Mouse (Mus musculus) heart, embryonic 16.5 days (tissue): ENCODE data around the gene Nup153. TPM values are rescaled to one million over a fixed set of nuclear protein-coding genes. Genes with fewer than 3 reads are reported as not detected.
A peak's percentile ranks its signal among the peaks of the same experiment; 100 is the strongest.

Experiments
- ATAC-seq: fragments of 200-750 bp; cut with Nextera tagmentation; replicated peaks from 2 replicates; pipeline ENCODE4 v1.8.0; 2017; ENCODE audit warnings: moderate number of reproducible peaks; ENCODE audit not compliant: insufficient read depth, low FRiP score; ENCODE audit errors: extremely low read depth
- H3K27ac ChIP-seq: fragments of 300-500 bp; sonication (generic); 2 replicates; pipeline ENCODE4 v1.5.1; 2014; ENCODE audit warnings: mild to moderate bottlenecking, low read length, control low read depth, moderate library complexity
- H3K27me3 ChIP-seq: fragments of 300-500 bp; sonication (generic); 2 replicates; pipeline ENCODE4 v1.6.1; 2014; ENCODE audit warnings: low read length, mixed read lengths; ENCODE audit not compliant: control insufficient read depth, insufficient read depth
- H3K36me3 ChIP-seq: fragments of 300-500 bp; sonication (generic); 2 replicates; pipeline ENCODE4 v1.6.1; 2014; ENCODE audit not compliant: control insufficient read depth, insufficient read depth
- H3K4me1 ChIP-seq: fragments of 300-500 bp; sonication (generic); 2 replicates; pipeline ENCODE4 v1.6.1; 2014; ENCODE audit warnings: low read length, mixed read lengths; ENCODE audit not compliant: control insufficient read depth, insufficient read depth
- H3K4me2 ChIP-seq: fragments of 300-500 bp; sonication (generic); 2 replicates; pipeline ENCODE4 v1.6.1; 2014; ENCODE audit warnings: low read depth, mild to moderate bottlenecking, control low read depth, low read length
- H3K4me3 ChIP-seq: fragments of 300-500 bp; sonication (generic); 2 replicates; pipeline ENCODE4 v1.5.1; 2014; ENCODE audit warnings: mild to moderate bottlenecking, control low read depth, low read length
- H3K9ac ChIP-seq: fragments of 300-500 bp; sonication (generic); 2 replicates; pipeline ENCODE4 v1.6.1; 2014; ENCODE audit warnings: low read length, control low read depth
- H3K9me3 ChIP-seq: fragments of 300-500 bp; sonication (generic); replicated peaks from 2 replicates; pipeline ENCODE4 v1.6.1; 2016; ENCODE audit warnings: low read length; ENCODE audit not compliant: control insufficient read depth
- WGBS: fragments of 180-500 bp; shearing (Covaris S2); extraction: QIAGEN DNeasy Blood & Tissue Kit; methylation state at CpG from one replicate; pipeline ENCODE4 v1.1.7; 2014; 5-methylcytosine and 5-hydroxymethylcytosine counted together
- polyA plus RNA-seq: library from polyadenylated mRNA; unstranded; fragments of >200 nt; fragmentation: Nextera tagmentation; extraction: Ambion mirVana; gene quantifications from 2 replicates; pipeline ENCODE4 v1.2.1, GENCODE M21; 2015

Gene Nup153
- polyA plus RNA-seq, 1 experiment from 2014 or later = 12.7 TPM

- Histone ChIP-seq H3K4me1 (no peaks in the 10 kb centered on the region), H3K27ac (no peak overlapping the region), H3K4me2 (no peak overlapping the region), H3K9me3 (no peaks in the 10 kb centered on the region), H3K9ac (no peak overlapping the region), H3K4me3 (no peak overlapping the region), H3K27me3 (no peaks in the 10 kb centered on the region), H3K36me3 (peaks cover 19% of the 10 kb centered on the region)
- no peak for ATAC-seq
- 88% methylated on average over 1 of the region's 1 CpGs for WGBS
Observed at GRCm38 (mm10) chr13:46695932-46696331, 31.8 kb downstream of the Nup153 start.

- Histone ChIP-seq H3K4me1 (no peaks in the 10 kb centered on the region), H3K27ac (no peak overlapping the region), H3K4me3 (no peak overlapping the region), H3K9ac (no peak overlapping the region), H3K27me3 (no peaks in the 10 kb centered on the region), H3K9me3 (no peaks in the 10 kb centered on the region), H3K36me3 (peaks cover 19% of the 10 kb centered on the region), H3K4me2 (no peak overlapping the region)
- WGBS = 76% methylated on average over 1 of the region's 1 CpGs
- ATAC-seq = no peak
Observed at GRCm38 (mm10) chr13:46695296-46695908, 32.3 kb downstream of the Nup153 start.

DNA sequence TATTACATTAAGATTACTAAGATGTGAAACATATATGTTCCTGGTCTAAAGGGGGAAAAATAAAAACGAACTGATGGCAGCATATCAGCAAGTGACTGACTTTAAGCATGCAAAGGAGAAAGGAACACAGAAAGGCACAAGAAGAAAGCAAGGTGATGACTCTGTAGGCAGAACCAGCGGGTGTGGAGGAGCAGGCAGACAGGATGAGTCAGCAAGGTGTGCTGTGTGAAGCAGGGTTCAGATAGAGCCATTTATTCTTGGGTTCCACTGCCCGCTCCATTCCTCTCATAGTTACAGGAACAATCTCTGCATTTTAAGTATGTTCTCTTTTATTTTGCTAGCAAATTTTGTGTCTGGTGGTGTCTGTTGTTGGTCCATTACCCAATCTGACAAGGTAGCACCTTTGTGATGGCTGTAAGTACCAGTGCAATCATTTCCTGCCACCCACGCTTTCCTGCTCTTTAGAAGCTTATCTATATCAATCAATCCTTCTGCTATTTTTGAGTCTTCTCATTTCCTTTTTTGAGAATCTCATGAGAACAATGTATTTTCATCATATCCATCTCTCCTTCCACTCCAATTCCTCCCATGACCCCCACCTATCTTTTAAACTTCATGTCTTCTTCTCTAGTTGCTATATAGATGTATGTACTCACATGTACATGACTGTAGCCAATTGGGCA, 37.0 kb downstream of the Nup153 start:
- Histone ChIP-seq H3K9me3 (no peaks in the 10 kb centered on the region), H3K4me3 (no peak overlapping the region), H3K9ac (no peak overlapping the region), H3K4me1 (no peaks in the 10 kb centered on the region), H3K4me2 (no peak overlapping the region), H3K36me3 (peaks cover 23% of the 10 kb centered on the region), H3K27ac (no peak overlapping the region), H3K27me3 (no peaks in the 10 kb centered on the region)
- WGBS = 80% methylated on average over 4 of the region's 4 CpGs
- ATAC-seq = no peak

DNA sequence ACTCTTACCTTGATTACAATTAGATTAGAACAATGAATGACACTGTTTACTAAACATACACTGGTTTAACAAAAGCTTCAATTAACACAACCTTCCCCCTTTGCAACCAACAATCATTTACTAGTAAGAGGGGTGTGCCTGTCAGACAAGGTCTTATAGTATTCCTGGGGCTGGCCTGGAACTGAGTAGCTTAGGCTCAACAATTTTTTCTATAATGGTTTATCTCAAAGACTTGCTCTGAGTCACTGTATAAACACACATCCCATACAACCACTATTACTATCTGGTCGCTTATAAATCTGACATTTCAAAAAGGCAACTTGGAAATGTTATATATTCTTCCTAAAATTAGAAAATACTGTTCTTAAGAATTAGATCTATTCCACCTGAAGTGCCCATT, 44.4 kb downstream of the Nup153 start:
- 87% methylated on average over 1 of the region's 1 CpGs for WGBS
- Histone ChIP-seq H3K36me3 (peaks cover 41% of the 10 kb centered on the region), H3K27ac (no peak overlapping the region), H3K4me3 (no peak overlapping the region), H3K4me2 (no peak overlapping the region), H3K9ac (no peak overlapping the region), H3K9me3 (no peaks in the 10 kb centered on the region), H3K27me3 (no peaks in the 10 kb centered on the region), H3K4me1 (no peaks in the 10 kb centered on the region; the same call in 1 of the 2 replicates)
- ATAC-seq = no peak

DNA sequence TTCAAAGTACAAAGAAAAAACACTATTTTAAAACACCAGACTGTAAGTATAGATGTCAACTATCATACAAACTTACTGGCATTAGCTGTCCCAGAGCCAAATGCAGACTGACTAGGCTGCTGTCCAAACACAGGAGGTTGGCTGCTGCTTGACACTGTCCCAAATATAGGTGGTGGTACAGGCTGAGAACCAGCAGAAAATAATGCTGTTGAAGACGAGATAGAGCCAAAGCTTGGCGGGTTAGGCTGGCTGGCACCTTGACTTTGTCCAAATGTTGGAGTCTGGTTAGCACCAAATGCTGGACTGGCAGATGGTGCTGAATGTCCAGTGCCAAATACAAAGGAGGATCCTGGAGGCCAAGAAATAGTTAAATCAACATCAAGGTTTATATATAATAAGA, 44.8 kb downstream of the Nup153 start:
- H3K4me1 ChIP-seq = no peaks in the 10 kb centered on the region; the same call in 1 of the 2 replicates
- peak overlapping the region; percentile 55; the same call in 1 of the 2 replicates for H3K27ac ChIP-seq
- no peaks in the 10 kb centered on the region for H3K27me3 ChIP-seq
- no peaks in the 10 kb centered on the region for H3K9me3 ChIP-seq
- H3K9ac ChIP-seq = no peak overlapping the region
- no peak overlapping the region for H3K4me2 ChIP-seq
- peaks cover 41% of the 10 kb centered on the region for H3K36me3 ChIP-seq
- ATAC-seq = peak; percentile 49; the same call in 1 of the 2 replicates
- H3K4me3 ChIP-seq = no peak overlapping the region
- WGBS = 45% methylated on average over 2 of the region's 2 CpGs

GRCm38 (mm10) chr13:46677721-46678120, 50.0 kb downstream of the Nup153 start:
- WGBS = 85% methylated on average over 4 of the region's 4 CpGs
- ATAC-seq = no peak
- Histone ChIP-seq H3K9ac (no peak overlapping the region), H3K27me3 (no peaks in the 10 kb centered on the region), H3K4me1 (peaks cover 4% of the 10 kb centered on the region; the same call in 1 of the 2 replicates), H3K9me3 (no peaks in the 10 kb centered on the region), H3K27ac (no peak overlapping the region), H3K36me3 (peaks cover 37% of the 10 kb centered on the region), H3K4me3 (no peak overlapping the region), H3K4me2 (no peak overlapping the region)

DNA sequence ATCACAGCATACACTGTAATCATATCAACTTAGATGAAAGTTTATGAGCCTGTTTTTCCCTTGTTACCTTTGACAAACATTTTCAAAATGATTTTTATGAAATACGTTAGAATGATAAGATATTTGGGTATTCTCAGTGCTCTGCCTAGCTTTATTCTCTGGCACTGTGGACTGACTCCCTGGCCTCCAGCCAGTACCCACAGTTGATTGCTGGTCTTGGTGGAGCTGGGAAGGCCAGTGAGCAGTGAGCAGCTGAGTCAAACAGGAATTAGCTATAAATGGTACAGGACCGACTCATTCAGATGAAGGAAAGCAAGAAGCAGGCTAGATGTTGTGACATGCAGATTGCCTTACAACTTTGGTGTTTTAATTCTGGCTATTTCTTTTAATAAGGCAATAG, 53.1 kb downstream of the Nup153 start:
- no peak overlapping the region for H3K27ac ChIP-seq
- WGBS = 48% methylated on average over 2 of the region's 2 CpGs
- peaks cover 10% of the 10 kb centered on the region for H3K4me1 ChIP-seq
- no peak overlapping the region for H3K4me2 ChIP-seq
- no peak for ATAC-seq
- H3K36me3 ChIP-seq = peaks cover 32% of the 10 kb centered on the region
- H3K4me3 ChIP-seq = no peak overlapping the region
- no peaks in the 10 kb centered on the region for H3K9me3 ChIP-seq
- no peak overlapping the region for H3K9ac ChIP-seq
- no peaks in the 10 kb centered on the region for H3K27me3 ChIP-seq

- Histone ChIP-seq H3K9ac (peak overlapping the region; percentile 95), H3K36me3 (peaks cover 22% of the 10 kb centered on the region), H3K27me3 (no peaks in the 10 kb centered on the region), H3K27ac (0 out of 2 replicates have a peak overlapping the region, but pooled peaks have one; percentile 3), H3K4me2 (peak overlapping the region; percentile 82), H3K4me1 (peaks cover 12% of the 10 kb centered on the region), H3K4me3 (peak overlapping the region; percentile 88), H3K9me3 (no peaks in the 10 kb centered on the region)
- no peak for ATAC-seq
- 36% methylated on average over 9 of the region's 9 CpGs for WGBS
Observed at GRCm38 (mm10) chr13:46670514-46670913, 57.2 kb downstream of the Nup153 start.

DNA sequence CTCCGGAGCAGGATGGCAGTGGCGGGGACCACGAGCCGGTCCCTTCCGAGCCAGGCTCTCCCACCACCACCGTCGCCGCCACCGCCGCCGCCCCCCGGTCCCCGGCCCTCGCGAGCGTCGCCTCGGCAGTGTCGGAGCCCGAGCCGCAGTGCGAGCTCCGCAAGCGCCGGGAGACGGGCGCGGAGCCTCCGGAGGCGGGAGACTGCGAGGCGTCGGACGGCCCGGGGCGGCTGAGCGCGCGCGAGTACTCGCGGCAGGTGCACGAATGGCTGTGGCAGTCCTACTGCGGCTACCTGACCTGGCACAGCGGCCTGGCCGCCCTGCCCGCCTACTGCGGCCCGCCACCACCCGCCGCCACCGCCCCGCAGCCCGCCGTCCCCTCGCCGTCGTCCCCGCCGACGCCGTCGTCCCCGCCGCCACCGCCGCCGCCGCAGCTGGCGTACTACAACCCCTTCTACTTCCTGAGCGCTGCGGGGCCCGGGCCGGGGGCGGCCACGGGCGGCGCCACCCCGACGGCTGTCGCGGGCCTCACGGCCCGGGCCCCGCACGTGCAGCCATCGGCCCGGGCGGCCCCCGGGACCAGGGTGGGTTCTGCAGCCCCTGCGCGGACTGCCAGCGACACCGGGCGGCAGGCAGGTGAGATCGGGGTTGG, 58.0 kb downstream of the Nup153 start:
- no peaks in the 10 kb centered on the region for H3K27me3 ChIP-seq
- under 1% methylated on average over 58 of the region's 96 CpGs for WGBS
- peak; percentile 55 for ATAC-seq
- H3K36me3 ChIP-seq = peaks cover 15% of the 10 kb centered on the region
- H3K4me1 ChIP-seq = peaks cover 10% of the 10 kb centered on the region
- H3K9ac ChIP-seq = peak overlapping the region; percentile 95
- peak overlapping the region; percentile 88 for H3K4me3 ChIP-seq
- no peaks in the 10 kb centered on the region for H3K9me3 ChIP-seq
- H3K27ac ChIP-seq = peak overlapping the region; percentile 83
- H3K4me2 ChIP-seq = peak overlapping the region; percentile 82
